Mouse (Mus musculus) E14TG2a.4 (cell line): Measurements from ENCODE around the gene Asap3.

Source experiments
- CTCF ChIP-seq: conservative IDR thresholded peaks from 2 replicates; pipeline ENCODE4 v1.5.1; 2014; ENCODE audit warnings: low read length
- NANOG ChIP-seq: IDR thresholded peaks from 2 replicates; pipeline ENCODE4 v1.6.1; 2014; ENCODE audit warnings: borderline replicate concordance, low read length, mixed read lengths
- POU5F1 ChIP-seq: IDR thresholded peaks from 2 replicates; pipeline ENCODE4 v1.6.1; 2014; ENCODE audit warnings: low read length, borderline replicate concordance

GRCm38 (mm10) chr4:136177244-136177611 is 28.9 kb upstream of the Asap3 start:
- TF ChIP-seq CTCF (no peak), NANOG (no peak), POU5F1 (no peak)
